ENCODE assay signal across 17 mouse cellular contexts in genomic region chr1:84056306-84056705, GRCm38 (mm10).
DNase-seq lines count a peak whose midpoint lies in the region; ATAC-seq lines count a peak whose summit lies in the region.
"Had no signal": no experiment of that assay in that cellular context is flagged by ENCODE, and none has a peak within 500 bp of the region (broad histone marks: within the 10 kb centered on the region; RNA-seq: fewer than 3 reads in every experiment).

No protein-coding gene starts in this region.

- H3K4me1 ChIP-seq in hindbrain, embryonic 11.5 days (replicated peaks; ENCODE audit: control insufficient read depth, insufficient read depth, low read length): no peaks in the 10 kb centered on the region
- peaks cover 14% of the 10 kb centered on the region for H3K4me1 ChIP-seq in hindbrain, embryonic 12.5 days
- no peaks in the 10 kb centered on the region for H3K4me1 ChIP-seq in midbrain, embryonic 11.5 days (ENCODE audit: control insufficient read depth, insufficient read depth, low read length)
- H3K4me1 ChIP-seq in midbrain, embryonic 16.5 days (ENCODE audit: control insufficient read depth, insufficient read depth, low read length): peaks cover 10% of the 10 kb centered on the region

- 62% methylated on average over 1 of the region's 1 CpGs for WGBS in hindbrain, embryonic 11.5 days
- 63% methylated on average over 1 of the region's 1 CpGs for WGBS in hindbrain, embryonic 12.5 days
- 90% methylated on average over 1 of the region's 1 CpGs for WGBS in midbrain, embryonic 11.5 days
- WGBS in midbrain, embryonic 16.5 days: 66% methylated on average over 1 of the region's 1 CpGs

- no peaks in the 10 kb centered on the region for H3K36me3 ChIP-seq in hindbrain, embryonic 11.5 days (ENCODE audit: control insufficient read depth, insufficient read depth, low read length)
- no peaks in the 10 kb centered on the region for H3K36me3 ChIP-seq in hindbrain, embryonic 12.5 days
- H3K36me3 ChIP-seq in midbrain, embryonic 11.5 days (ENCODE audit: control insufficient read depth, insufficient read depth, low read length): no peaks in the 10 kb centered on the region
- H3K36me3 ChIP-seq in midbrain, embryonic 16.5 days (ENCODE audit: control insufficient read depth, insufficient read depth, low read length): no peaks in the 10 kb centered on the region
- H3K36me3 ChIP-seq: forebrain, embryonic 10.5 days had no signal

- no peak overlapping the region for H3K4me2 ChIP-seq in hindbrain, embryonic 11.5 days (replicated peaks; ENCODE audit: low read depth, low read length)
- no peak overlapping the region for H3K4me2 ChIP-seq in hindbrain, embryonic 12.5 days (replicated peaks)
- no peak overlapping the region for H3K4me2 ChIP-seq in midbrain, embryonic 11.5 days
- no peak overlapping the region for H3K4me2 ChIP-seq in midbrain, embryonic 16.5 days (ENCODE audit: low read length)
- H3K4me2 ChIP-seq: forebrain, embryonic 13.5 days; heart, embryonic 11.5 days had no signal

- no peak for ATAC-seq in hindbrain, embryonic 11.5 days (ENCODE audit: low FRiP score)
- ATAC-seq in hindbrain, embryonic 12.5 days (ENCODE audit: low FRiP score): no peak
- ATAC-seq in midbrain, embryonic 11.5 days (ENCODE audit: low FRiP score): no peak
- ATAC-seq in midbrain, embryonic 16.5 days: no peak
- ATAC-seq: Patski had no signal

- intact Hi-C loops in left cerebral cortex, postnatal 36 days (cut with DNase I): no loop called here

- no peaks in the 10 kb centered on the region for H3K9me3 ChIP-seq in hindbrain, embryonic 11.5 days (ENCODE audit: control insufficient read depth, low read length)
- no peaks in the 10 kb centered on the region for H3K9me3 ChIP-seq in hindbrain, embryonic 12.5 days (replicated peaks)
- H3K9me3 ChIP-seq in midbrain, embryonic 11.5 days (ENCODE audit: control insufficient read depth, low read length): no peaks in the 10 kb centered on the region
- H3K9me3 ChIP-seq in midbrain, embryonic 16.5 days (replicated peaks; ENCODE audit: control insufficient read depth, low read length, poor library complexity, severe bottlenecking): no peaks in the 10 kb centered on the region
- H3K9me3 ChIP-seq: forebrain, embryonic 10.5 days; forebrain, embryonic 13.5 days had no signal

- DNase-seq in hindbrain, embryonic 11.5 days (ENCODE audit: low spot score): no peak
- peak; percentile 71 for DNase-seq in midbrain, embryonic 11.5 days (ENCODE audit: low spot score, missing footprints)
- peak; percentile 68 for DNase-seq in retina, postnatal 1 day
- DNase-seq in left cerebral cortex, postnatal 36 days (ENCODE audit: low spot score in 2 of 2): no peak
- DNase-seq: adrenal gland, postnatal 10 days; adrenal gland, postnatal 36 days; cerebellum, adult 18-20 months; cerebellum, adult 9-10 months; cerebellum, postnatal 14 days; gastrocnemius, adult 2 months; gastrocnemius, postnatal 14 days had no signal

- H3K9ac ChIP-seq in hindbrain, embryonic 11.5 days (ENCODE audit: low read depth, low read length): no peak overlapping the region
- H3K9ac ChIP-seq in hindbrain, embryonic 12.5 days: no peak overlapping the region
- no peak overlapping the region for H3K9ac ChIP-seq in midbrain, embryonic 11.5 days (ENCODE audit: low read length)
- no peak overlapping the region for H3K9ac ChIP-seq in midbrain, embryonic 16.5 days (ENCODE audit: low read depth, low read length)
- H3K9ac ChIP-seq: forebrain, embryonic 13.5 days had no signal

- 0 out of 2 replicates have a peak overlapping the region, but pooled peaks have one; percentile 30 for H3K27ac ChIP-seq in hindbrain, embryonic 11.5 days (ENCODE audit: low read depth, low read length)
- H3K27ac ChIP-seq in hindbrain, embryonic 12.5 days: no peak overlapping the region; the same call in 1 of the 2 replicates
- H3K27ac ChIP-seq in midbrain, embryonic 11.5 days (ENCODE audit: low read depth, low read length): no peak overlapping the region
- H3K27ac ChIP-seq in midbrain, embryonic 16.5 days (ENCODE audit: low read length): no peak overlapping the region
- H3K27ac ChIP-seq: forebrain, embryonic 10.5 days; forebrain, embryonic 13.5 days; gastrocnemius, adult 2 months had no signal

- H3K4me3 ChIP-seq in hindbrain, embryonic 11.5 days (ENCODE audit: low read depth, low read length): no peak overlapping the region
- H3K4me3 ChIP-seq in hindbrain, embryonic 12.5 days: no peak overlapping the region
- H3K4me3 ChIP-seq in midbrain, embryonic 11.5 days (ENCODE audit: low read depth, low read length): no peak overlapping the region
- no peak overlapping the region for H3K4me3 ChIP-seq in midbrain, embryonic 16.5 days (ENCODE audit: low read depth, low read length)
- H3K4me3 ChIP-seq: forebrain, embryonic 10.5 days; forebrain, embryonic 13.5 days; gastrocnemius, adult 2 months had no signal

- H3K27me3 ChIP-seq in hindbrain, embryonic 11.5 days (ENCODE audit: control insufficient read depth, insufficient read depth, low read length): no peaks in the 10 kb centered on the region
- H3K27me3 ChIP-seq in hindbrain, embryonic 12.5 days: no peaks in the 10 kb centered on the region
- no peaks in the 10 kb centered on the region for H3K27me3 ChIP-seq in midbrain, embryonic 11.5 days (ENCODE audit: control insufficient read depth, insufficient read depth, low read length)
- no peaks in the 10 kb centered on the region for H3K27me3 ChIP-seq in midbrain, embryonic 16.5 days (ENCODE audit: control insufficient read depth, insufficient read depth, low read depth, low read length)
- H3K27me3 ChIP-seq: forebrain, embryonic 13.5 days; Patski had no signal

Comparison
In these comparisons a context has a peak if more than half of its experiments do, and no peak if none do; other contexts are left out.
1. DNase-seq: peak in midbrain, embryonic 11.5 days (single experiment) and retina, postnatal 1 day (single experiment); none in hindbrain, embryonic 11.5 days (single experiment) and left cerebral cortex, postnatal 36 days (0 of 2).